Mouse (Mus musculus) CD4-positive helper T cell, adult 2 months (primary cell): Measurements from ENCODE around the gene Creb5.

Source experiments
- DNase-seq: peaks from one replicate; pipeline ENCODE4 v3.0.0-alpha.2; 2012; ENCODE audit warnings: low read depth, missing footprints, low spot score

Creb5 gene

DNA sequence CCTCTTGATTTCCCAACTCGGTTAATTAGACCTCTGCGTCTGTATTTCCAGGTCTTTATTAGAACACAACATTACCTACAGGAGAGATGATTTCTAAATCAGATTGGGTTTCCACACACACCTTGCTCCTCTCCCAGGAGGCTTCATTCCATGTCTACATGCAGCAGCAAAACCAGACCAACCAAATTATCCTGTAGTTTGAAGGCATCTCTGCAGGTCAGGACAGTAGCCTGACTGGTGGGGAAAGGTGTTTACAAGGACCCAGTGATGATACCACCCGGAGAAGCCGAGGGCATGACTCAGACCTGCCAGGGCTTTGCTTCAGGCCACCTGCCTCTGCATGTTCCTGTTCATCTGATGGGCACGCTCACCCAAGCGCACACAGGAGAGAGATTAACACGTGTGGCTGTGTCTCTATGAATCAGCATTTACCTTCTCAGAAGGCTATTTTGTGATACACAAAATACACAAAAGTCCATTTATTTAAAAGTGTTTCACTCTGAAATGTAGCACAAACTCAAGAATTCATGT is 355.8 kb downstream of the Creb5 start:
- DNase-seq: no peak

- no peak for DNase-seq
These were observed 356.4 kb downstream of the Creb5 start for GRCm38 (mm10) chr6:53643481-53643880.

- no peak for DNase-seq
These were observed 357.0 kb downstream of the Creb5 start for GRCm38 (mm10) chr6:53644056-53644455.

GRCm38 (mm10) chr6:53644971-53645370 is 357.9 kb downstream of the Creb5 start:
- no peak for DNase-seq

- no peak for DNase-seq
These were observed 362.7 kb downstream of the Creb5 start for GRCm38 (mm10) chr6:53649782-53650181.

GRCm38 (mm10) chr6:53652691-53653090 is 365.6 kb downstream of the Creb5 start:
- DNase-seq: no peak

GRCm38 (mm10) chr6:53653706-53654360 is 366.8 kb downstream of the Creb5 start:
- DNase-seq: no peak

- no peak for DNase-seq
These were observed 367.3 kb downstream of the Creb5 start for GRCm38 (mm10) chr6:53654361-53654824.

DNA sequence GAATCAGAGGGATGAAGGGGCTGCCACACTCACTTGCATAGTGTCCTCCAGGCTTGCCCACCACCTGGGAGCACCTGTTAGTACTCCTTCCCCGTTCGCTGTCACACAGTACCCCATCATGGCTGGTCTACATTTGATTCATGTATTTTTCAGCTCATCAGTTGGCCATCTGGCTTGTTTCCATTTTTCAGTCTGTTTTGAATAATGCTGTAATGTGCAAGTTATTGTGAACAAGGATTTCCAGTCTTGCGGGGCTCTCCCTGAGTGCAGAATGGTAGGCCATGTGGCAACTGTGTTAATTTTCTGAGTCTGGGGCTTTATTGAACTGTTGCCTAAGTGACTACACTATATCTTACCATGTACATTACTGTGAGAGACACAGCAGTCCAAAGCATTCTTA is 369.4 kb downstream of the Creb5 start:
- DNase-seq: no peak

DNA sequence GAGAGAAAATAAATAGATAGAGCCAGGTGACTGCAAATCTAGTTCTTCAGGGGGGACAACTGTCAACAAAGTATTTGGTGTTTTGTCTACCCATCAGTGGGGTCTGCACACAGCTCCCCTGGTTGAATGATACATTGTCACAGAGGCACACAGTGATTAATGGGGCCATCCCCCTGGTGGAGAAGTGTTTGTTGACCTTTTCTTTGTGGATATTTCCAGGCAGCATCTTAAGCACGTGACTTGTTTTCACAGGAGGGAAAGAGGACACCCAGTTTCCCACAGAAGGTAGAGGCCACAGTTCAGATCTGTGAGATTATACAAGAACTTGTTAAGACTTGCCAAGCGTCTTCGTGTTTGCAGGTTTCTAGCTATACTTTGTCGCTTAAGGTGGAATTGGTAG is 370.4 kb downstream of the Creb5 start:
- DNase-seq: no peak

GRCm38 (mm10) chr6:53662858-53663833 is 376.1 kb downstream of the Creb5 start:
- DNase-seq: no peak

DNA sequence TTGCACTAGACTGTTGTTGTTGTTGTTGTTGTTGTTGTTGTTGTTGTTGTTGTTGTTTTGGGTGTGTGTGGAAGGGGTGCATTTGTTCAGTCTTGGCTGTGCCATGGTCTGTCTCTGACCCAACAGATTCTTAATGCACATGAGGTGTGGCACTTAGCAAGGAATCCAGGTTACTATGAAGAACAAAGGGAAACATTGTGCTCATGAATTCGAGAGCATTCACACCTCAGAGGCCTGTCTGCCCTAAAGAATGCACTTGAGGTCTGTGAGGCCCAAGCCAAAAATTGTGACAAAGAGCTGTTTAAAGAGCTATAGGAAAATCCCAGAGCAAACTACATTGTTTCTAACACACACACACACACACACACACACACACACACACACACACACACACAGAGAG is 377.7 kb downstream of the Creb5 start:
- DNase-seq: no peak

GRCm38 (mm10) chr6:53666503-53666902 is 379.4 kb downstream of the Creb5 start:
- DNase-seq: no peak

DNA sequence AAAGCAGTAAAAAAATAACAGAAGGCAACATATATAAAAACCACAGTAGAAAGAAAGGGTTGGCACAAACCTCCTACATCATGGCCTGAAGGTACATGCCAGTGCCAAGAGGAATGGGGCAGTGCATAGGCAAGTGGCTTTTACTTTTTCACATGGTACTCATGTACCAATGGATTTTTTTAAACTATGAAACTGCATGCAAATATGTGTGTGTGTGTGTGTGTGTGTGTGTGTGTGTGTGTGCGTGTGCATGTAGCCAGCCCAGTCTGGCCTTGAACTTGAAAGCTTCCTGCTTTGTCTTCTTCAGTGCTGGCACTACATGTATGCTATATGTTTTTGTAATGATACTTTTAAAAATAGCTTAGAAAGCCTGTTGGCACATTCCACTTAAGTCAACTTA is 391.2 kb downstream of the Creb5 start:
- DNase-seq: no peak

DNA sequence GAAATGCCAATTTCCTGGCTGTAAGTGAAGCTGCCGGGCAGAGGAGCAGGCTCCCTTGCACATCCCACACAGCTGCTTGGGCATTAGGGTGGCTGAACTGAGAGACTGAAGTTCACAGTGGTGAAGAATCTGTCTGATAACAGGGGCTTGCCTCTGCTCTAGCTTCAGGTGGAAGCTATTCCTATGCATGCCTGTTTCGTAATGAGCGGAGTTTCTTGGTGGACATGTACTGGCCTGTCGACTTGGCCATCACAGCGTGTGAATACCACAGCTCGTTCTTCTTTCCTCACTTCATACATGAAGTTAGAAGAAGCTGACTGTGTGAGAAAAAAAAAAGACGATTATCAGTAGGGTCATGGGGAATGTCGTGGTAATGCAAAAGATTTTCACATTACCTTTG is 393.0 kb downstream of the Creb5 start:
- DNase-seq: no peak

DNA sequence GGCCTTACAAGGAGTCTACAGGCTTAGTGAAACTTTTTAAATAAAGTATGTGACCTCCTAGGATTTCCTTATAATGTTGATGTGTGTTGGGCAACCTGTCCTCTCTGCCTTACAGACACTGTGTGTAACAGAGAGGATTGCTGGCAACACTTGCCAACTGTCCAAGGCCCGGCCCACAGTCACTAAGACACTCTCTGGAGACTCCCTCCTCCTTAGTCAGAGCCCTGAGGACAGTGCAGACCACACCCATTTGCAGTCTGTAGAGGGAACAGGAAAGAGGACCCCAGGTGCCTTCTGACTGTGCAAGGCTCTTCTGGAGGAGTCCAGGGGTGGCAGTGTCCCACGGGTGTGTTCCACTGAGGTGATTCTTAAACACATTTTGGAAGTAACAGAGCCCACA is 397.3 kb downstream of the Creb5 start:
- no peak for DNase-seq

DNA sequence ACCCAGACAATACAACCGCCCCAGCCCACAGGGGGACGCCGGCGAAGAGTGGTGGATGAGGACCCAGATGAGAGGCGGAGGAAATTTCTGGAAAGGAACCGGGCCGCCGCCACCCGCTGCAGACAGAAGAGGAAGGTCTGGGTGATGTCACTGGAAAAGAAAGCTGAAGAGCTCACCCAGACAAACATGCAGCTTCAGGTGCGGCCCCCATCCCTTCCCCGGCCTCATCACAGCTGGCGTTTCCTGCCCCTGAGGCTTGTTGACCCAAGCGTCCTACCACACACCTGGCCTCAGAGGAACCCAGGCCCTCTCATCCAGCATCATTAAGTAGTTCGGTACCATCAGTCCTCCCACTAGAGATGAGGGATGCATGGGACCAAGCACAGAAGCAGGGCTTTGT is 398.3 kb downstream of the Creb5 start:
- DNase-seq: no peak

DNA sequence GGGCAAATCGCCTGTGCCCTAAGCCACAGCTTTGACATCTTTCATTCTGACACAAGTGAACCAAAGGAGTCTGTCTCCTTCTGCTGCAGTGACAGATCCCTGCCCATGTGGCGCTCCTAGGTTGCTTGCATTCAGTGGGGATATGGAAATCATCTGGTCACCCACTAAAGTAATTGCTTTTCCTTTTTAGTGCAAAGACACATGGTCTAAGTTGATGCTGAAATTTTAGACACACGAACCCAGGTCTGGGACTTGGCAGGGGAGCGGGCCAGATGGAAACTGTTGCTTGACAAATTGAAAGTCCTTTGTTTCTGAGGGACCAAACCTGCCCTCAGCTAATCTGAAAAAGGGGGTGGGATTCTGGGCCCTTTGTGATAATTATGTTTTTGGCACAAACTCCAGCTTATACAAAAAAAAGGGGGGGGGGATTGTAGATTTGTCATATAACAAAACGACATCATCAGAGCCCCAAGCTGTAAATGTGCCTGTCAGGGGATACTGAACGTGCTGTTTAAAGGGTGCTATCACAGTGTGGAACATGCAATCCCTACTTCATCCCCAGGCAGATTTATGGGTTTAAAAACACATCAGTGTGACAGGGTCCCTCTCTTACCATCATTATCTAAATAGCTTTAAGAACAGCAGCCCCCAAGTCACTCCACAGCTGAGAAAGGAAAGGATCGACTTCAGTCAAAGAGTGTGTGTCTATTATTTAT is 401.9 kb downstream of the Creb5 start:
- DNase-seq: no peak

GRCm38 (mm10) chr6:53691006-53691405 is 403.9 kb downstream of the Creb5 start:
- no peak for DNase-seq

DNA sequence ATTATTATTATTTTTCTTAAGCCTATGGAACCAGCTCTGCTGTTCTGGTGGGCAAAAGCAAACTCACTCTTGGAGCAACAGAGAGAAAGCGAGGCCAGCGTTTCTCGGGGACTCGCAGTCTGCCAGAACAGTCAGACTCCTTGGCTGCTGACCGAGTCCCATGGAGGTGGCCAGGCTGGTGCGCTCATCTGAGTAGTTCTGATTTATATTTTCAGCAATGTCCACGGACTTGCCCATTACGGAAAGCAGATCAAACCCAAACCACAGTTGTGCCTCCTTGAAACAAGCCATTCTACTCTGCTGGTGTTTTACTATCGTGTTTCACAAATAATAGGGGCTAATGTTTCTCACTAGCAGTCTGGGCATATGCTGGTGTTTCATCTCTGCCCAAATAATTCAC is 408.1 kb downstream of the Creb5 start:
- DNase-seq: no peak

DNA sequence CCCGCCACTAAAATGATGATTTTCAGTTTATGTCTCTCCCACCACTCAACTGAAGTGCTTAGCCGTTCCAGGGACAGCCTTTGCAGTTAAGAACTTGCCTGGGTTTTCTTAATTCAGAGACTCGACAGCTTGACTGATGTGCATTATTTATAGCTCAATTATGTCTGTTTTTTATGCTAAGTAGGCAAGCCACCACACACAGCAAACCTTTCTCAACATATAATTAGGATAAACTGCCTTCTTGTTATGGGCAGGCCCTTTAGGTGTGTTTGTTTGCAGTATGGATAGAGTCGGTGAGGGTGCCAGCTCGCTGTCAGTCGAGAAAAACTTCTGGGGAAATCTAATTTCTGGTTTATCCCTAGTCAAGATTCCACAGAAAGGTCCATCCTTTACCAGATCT is 409.4 kb downstream of the Creb5 start:
- no peak for DNase-seq

DNA sequence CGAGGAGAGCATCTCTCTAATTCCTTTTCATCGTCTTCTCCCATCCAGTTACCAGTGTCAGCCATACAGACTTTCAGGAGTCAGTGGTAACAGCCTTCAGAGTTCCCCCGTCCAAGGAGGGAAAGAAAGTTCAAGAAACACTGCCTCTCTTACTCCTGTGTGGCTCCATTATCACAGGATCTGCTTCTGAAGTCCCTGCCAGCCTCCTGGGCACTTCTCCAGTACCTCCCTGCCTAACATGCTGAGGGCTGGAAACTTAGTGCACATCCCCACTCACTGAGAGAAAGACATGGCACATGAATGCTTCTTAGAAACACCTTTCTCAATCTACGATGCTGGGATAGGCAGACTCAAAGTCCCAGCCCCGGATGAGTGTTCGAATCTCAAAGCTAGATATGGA is 409.9 kb downstream of the Creb5 start:
- no peak for DNase-seq
